23 mouse cellular contexts compared by ENCODE assay signal in the genomic region with DNA sequence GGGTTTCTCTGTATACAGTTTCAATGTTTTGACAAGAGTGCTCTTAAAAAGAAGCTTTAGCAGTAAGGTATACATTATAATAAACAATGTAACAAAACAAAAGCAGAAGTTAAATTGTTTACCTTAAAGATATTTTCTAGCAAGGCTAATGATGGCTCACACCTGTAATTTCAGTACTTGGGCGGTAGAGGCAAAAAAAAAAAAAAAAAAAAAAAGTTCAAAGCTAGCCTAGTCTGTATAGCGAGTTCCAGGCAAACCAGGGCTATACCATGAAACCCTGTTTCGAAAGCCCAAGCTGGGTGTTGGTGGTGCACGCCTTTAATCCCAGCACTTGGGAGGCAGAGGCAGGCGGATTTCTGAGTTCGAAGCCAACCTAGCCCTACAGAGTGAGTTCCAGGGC. TPM values are rescaled to one million over a fixed set of nuclear protein-coding genes. Genes with fewer than 3 reads are reported as not detected.
DNase-seq lines count a peak whose midpoint lies in the region; ATAC-seq and TF ChIP-seq lines count a peak whose summit lies in the region.
"Had no signal": no experiment of that assay in that cellular context is flagged by ENCODE, and none has a peak within 500 bp of the region (broad histone marks: within the 10 kb centered on the region; RNA-seq: fewer than 3 reads in every experiment).

No protein-coding gene starts in this region.

- H3K27ac ChIP-seq in forebrain, embryonic 11.5 days (ENCODE audit: low read depth, low read length): no peak overlapping the region
- H3K27ac ChIP-seq in forebrain, embryonic 10.5 days: no peak overlapping the region
- H3K27ac ChIP-seq in ES-E14 (ENCODE audit: insufficient read depth, low read depth, low read length, poor library complexity, severe bottlenecking): no peak overlapping the region; the same call in 1 of the 2 replicates
- H3K27ac ChIP-seq: embryonic facial prominence, embryonic 13.5 days; embryonic facial prominence, embryonic 15.5 days; forebrain, embryonic 13.5 days; forebrain, embryonic 15.5 days had no signal

- WGBS in forebrain, embryonic 11.5 days: 88% methylated on average over 6 of the region's 6 CpGs
- 91% methylated on average over 6 of the region's 6 CpGs for WGBS in forebrain, embryonic 10.5 days

- no peaks in the 10 kb centered on the region for H3K9me3 ChIP-seq in forebrain, embryonic 11.5 days (ENCODE audit: control insufficient read depth, low read length)
- H3K9me3 ChIP-seq in forebrain, embryonic 10.5 days: no peaks in the 10 kb centered on the region
- H3K9me3 ChIP-seq in E14TG2a.4 (ENCODE audit: low read length) (no peaks in the 10 kb centered on the region), ES-E14 (ENCODE audit: control insufficient read depth, insufficient read depth, low read depth, low read length) (no peaks in the 10 kb centered on the region)
- H3K9me3 ChIP-seq: embryonic facial prominence, embryonic 13.5 days; embryonic facial prominence, embryonic 15.5 days; forebrain, embryonic 13.5 days; forebrain, embryonic 15.5 days had no signal

- 0 out of 2 replicates have a peak, but pooled peaks have one; percentile 4 for TF ChIP-seq CTCF in E14TG2a.4 (conservative IDR thresholded peaks at IDR 0.05; ENCODE audit: low read length)

- ATAC-seq in forebrain, embryonic 11.5 days (replicated peaks; ENCODE audit: low FRiP score): no peak
- ATAC-seq: CD4-positive, CD25-positive, alpha-beta regulatory T cell, adult 4 months; forebrain, embryonic 13.5 days; forebrain, embryonic 15.5 days; forebrain, postnatal 0 days had no signal

- no peaks in the 10 kb centered on the region for H3K4me1 ChIP-seq in forebrain, embryonic 11.5 days (replicated peaks; ENCODE audit: control insufficient read depth, insufficient read depth, low read length)
- H3K4me1 ChIP-seq in forebrain, embryonic 10.5 days: peaks cover 7% of the 10 kb centered on the region
- H3K4me1 ChIP-seq in E14TG2a.4 (replicated peaks; ENCODE audit: low read depth, low read length) (peaks cover 84% of the 10 kb centered on the region), ES-E14 (ENCODE audit: control insufficient read depth in 2 of 2, insufficient read depth in 2 of 2, low read length in 2 of 2, poor library complexity in 1 of 2) (peaks cover 6 to 8% of the 10 kb centered on the region in 2 experiments; a peak in 3 of 4 replicates)
- H3K4me1 ChIP-seq: embryonic facial prominence, embryonic 13.5 days had no signal

- no peaks in the 10 kb centered on the region for H3K27me3 ChIP-seq in forebrain, embryonic 11.5 days (ENCODE audit: control insufficient read depth, insufficient read depth, low read length)
- no peaks in the 10 kb centered on the region for H3K27me3 ChIP-seq in forebrain, embryonic 10.5 days (ENCODE audit: poor library complexity, severe bottlenecking)
- no peaks in the 10 kb centered on the region for H3K27me3 ChIP-seq in E14TG2a.4 (ENCODE audit: insufficient read depth, low read length)
- H3K27me3 ChIP-seq: CH12.LX; embryonic facial prominence, embryonic 13.5 days; embryonic facial prominence, embryonic 15.5 days; forebrain, embryonic 13.5 days; forebrain, embryonic 15.5 days had no signal

- H3K4me3 ChIP-seq in forebrain, embryonic 11.5 days (ENCODE audit: low read depth, low read length): no peak overlapping the region
- no peak overlapping the region for H3K4me3 ChIP-seq in forebrain, embryonic 10.5 days
- no peak overlapping the region for H3K4me3 ChIP-seq in E14TG2a.4 (replicated peaks; ENCODE audit: low read length)
- no peak overlapping the region for H3K4me3 ChIP-seq in ES-E14 (ENCODE audit: insufficient read depth in 1 of 2, low read depth in 1 of 2, low read length in 2 of 2, poor library complexity in 1 of 2, severe bottlenecking in 1 of 2)
- H3K4me3 ChIP-seq: embryonic facial prominence, embryonic 13.5 days; embryonic facial prominence, embryonic 15.5 days; forebrain, embryonic 13.5 days; forebrain, embryonic 15.5 days had no signal

- no peaks in the 10 kb centered on the region for H3K36me3 ChIP-seq in forebrain, embryonic 11.5 days (ENCODE audit: control insufficient read depth, insufficient read depth, low read length)
- no peaks in the 10 kb centered on the region for H3K36me3 ChIP-seq in forebrain, embryonic 10.5 days (replicated peaks)
- H3K36me3 ChIP-seq in E14TG2a.4 (ENCODE audit: insufficient read depth, low read length) (peaks cover 6% of the 10 kb centered on the region), ES-E14 (ENCODE audit: control insufficient read depth, insufficient read depth, low read length, poor library complexity, severe bottlenecking) (no peaks in the 10 kb centered on the region)
- H3K36me3 ChIP-seq: embryonic facial prominence, embryonic 13.5 days; embryonic facial prominence, embryonic 15.5 days; forebrain, embryonic 15.5 days had no signal

- no peak overlapping the region for H3K4me2 ChIP-seq in forebrain, embryonic 11.5 days (ENCODE audit: low read depth, low read length, severe bottlenecking)
- H3K4me2 ChIP-seq: embryonic facial prominence, embryonic 13.5 days; embryonic facial prominence, embryonic 15.5 days; forebrain, embryonic 13.5 days; forebrain, embryonic 15.5 days had no signal

- peak; percentile 19 for DNase-seq in forebrain, embryonic 11.5 days (ENCODE audit: low spot score)
- DNase-seq in forebrain, embryonic 10.5 days (ENCODE audit: extremely low spot score, low spot score): no peak
- DNase-seq in ES-E14 (ENCODE audit: low read depth, low spot score): no peak
- DNase-seq in right cerebral cortex, postnatal 10 days (ENCODE audit: low spot score in 2 of 2): no peak
- DNase-seq: adrenal gland, adult 2 months; adrenal gland, postnatal 10 days; adrenal gland, postnatal 25 days; B cell, adult 2 months; cerebellum, adult 11 months; cerebellum, adult 18-20 months; cerebellum, adult 8-10 months; cerebellum, adult 9-11 months; cerebellum, postnatal 14 days; cerebellum, postnatal 36 days; embryo, embryonic 11 days; forebrain, postnatal 0 days had no signal

- in situ Hi-C loops in ES-E14 (cut with MboI; ENCODE audit: low sequenced_read_pairs in 2 of 2, unreplicated experiment in 2 of 2): no loop called here

- no peak overlapping the region for H3K9ac ChIP-seq in forebrain, embryonic 11.5 days (ENCODE audit: low read length)
- no peak overlapping the region for H3K9ac ChIP-seq in ES-E14 (ENCODE audit: insufficient read depth, low read depth, low read length, poor library complexity, severe bottlenecking)
- H3K9ac ChIP-seq: embryonic facial prominence, embryonic 13.5 days; embryonic facial prominence, embryonic 15.5 days; forebrain, embryonic 13.5 days; forebrain, embryonic 15.5 days; forebrain, postnatal 0 days had no signal

TF ChIP-seq in ES-E14, 5 proteins besides CTCF, POLR2A, EP300 and RAD21:
- TF ChIP-seq CHD2 (IDR thresholded peaks at IDR 0.05; ENCODE audit: low read depth, low read length) (no peak), ZC3H11A (IDR thresholded peaks at IDR 0.05; ENCODE audit: borderline replicate concordance, low read depth, low read length) (no peak), HCFC1 (IDR thresholded peaks at IDR 0.05; ENCODE audit: borderline replicate concordance, insufficient read depth, low read length) (no peak), ZNF384 (IDR thresholded peaks at IDR 0.05; ENCODE audit: low read depth, low read length) (peak; percentile 92), MAFK (IDR thresholded peaks at IDR 0.05; ENCODE audit: insufficient read depth, low read depth, low read length) (no peak)

RNA-seq across cellular contexts. Expression of a gene that starts 3.7 kb away (rescaled TPM):
- polyA plus RNA-seq in forebrain, embryonic 11.5 days (2014; fragmentation: Nextera tagmentation; extraction: Ambion mirVana): 122 and 131 TPM in 2 replicates
- polyA plus RNA-seq in forebrain, embryonic 10.5 days (2016; fragmentation: Nextera tagmentation; extraction: Ambion mirVana): 121 and 126 TPM in 2 replicates
- 101 and 126 TPM in 2 replicates for total RNA-seq in ES-E14 (2012; rRNA removed)
